Mouse (Mus musculus) T-helper 1 cell (primary cell): ENCODE results near the gene Ptprt.

ENCODE experiments used
- in situ Hi-C: fragments of 300-600 bp; cut with MboI, MseI; formaldehyde crosslinking; loops from one replicate; pipeline ENCODE4 v1.15.1; 2025; ENCODE audit warnings: high pct_unique_total_duplicates

Gene Ptprt

DNA sequence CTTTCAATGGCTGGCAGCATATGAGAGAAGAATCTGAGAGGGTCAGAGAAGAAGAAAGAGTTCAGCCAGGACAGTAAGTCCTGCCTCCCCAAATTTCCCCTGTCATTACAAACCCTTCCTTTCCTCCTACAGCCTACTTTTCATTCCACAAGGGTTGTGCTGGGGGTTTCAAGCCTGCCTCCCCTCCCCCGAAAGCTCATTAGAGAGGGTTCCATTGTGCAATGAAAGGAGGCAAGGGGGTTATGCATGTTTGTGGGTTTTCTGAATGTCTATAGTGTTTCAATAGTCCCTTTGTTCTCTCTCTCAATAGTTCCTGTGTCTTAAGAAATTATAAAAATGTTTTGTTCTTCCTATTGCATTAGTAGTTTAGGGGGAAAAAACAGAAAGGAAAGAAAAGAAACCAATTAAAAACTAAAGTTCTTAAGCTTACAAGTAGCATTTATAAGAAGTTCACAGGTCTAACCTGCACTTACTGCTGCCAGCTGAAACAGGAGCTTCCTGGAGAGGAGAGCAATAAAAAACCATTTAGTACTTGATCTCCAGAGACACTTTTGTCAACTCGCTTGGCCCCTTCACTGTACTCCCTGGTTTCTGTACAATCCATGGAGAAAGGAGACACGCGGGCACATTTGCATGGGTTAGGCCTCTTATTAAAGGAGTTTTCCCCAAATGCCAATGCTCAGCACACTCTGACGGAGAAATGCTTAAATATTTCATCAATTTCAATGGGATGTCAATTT, 247.7 kb downstream of the Ptprt start:
- in situ Hi-C loops = no loop called here

DNA sequence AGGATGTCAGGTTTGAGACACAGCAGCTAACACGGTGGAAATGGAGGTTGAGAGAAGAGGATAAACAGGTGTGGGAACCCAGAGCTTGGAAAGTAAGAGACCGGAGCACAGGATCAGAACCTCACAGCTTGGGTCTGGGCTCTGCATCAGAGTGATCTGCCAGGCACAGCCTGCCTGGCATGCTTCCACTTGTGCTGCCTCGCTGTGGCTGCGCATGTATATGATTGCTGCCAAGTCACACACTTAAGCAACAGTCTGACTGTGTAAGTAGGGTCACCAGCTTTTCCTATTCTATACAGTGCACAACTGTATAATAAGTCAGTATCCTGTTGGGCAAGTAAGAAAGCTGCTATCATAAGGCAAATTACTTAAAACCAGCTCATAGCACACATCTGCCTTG, 249.9 kb downstream of the Ptprt start:
- in situ Hi-C loops = no loop called here

DNA sequence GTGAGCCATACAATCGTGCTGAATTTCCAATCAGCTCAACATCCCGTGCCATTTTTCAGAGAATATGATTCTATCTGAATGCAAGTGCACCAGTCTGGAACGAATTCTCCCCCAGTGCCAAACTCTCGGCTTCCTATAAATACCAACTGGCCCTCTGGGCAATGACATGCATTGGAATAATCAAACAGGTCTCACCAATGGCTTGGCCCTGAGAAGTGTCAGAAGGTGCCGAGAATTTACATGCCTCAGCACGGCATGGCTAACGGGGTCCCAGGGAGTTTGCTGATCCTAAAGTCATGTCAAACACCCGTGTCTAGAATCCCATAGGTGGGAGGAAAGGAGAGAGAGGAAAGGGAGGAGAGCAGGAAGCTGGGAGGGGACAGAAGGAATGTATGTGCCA, 251.7 kb downstream of the Ptprt start:
- in situ Hi-C loops = no loop called here

DNA sequence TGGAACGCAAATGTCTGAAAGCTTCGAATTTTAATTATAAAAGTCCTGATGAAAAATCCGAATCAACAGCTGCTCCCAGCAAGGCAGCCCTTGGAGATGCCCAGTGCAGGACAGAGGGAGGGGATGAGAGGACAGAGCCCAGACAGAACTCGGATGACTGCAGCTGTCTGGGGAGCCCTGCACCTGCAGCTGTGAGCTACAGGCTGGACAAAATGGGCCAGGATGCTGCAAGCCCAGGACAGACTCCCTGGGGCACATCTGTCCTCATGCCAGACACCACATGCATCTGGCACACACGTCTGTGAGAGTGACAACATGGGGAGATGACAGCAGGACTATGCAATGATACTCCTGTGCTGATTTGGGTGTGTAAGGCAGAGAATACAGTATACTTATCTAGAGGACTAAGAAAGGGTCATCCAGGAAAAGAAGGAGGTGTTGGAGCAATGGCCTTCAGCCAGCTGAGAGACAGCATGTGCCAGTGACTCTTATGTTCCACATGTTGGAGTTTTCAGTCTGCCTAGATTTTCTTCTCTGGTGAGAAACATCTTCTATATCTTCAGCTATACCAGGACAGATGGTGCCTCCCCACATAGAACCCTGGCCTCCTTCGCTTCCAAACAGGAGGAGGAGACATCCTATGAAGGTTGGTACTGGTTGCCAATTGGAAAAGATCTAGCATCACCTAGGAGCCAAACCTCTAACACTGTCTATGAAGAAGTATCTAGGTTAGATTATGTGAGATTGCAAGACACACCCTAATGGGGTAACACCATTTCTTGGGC, 259.4 kb downstream of the Ptprt start:
- in situ Hi-C loops = no loop called here

DNA sequence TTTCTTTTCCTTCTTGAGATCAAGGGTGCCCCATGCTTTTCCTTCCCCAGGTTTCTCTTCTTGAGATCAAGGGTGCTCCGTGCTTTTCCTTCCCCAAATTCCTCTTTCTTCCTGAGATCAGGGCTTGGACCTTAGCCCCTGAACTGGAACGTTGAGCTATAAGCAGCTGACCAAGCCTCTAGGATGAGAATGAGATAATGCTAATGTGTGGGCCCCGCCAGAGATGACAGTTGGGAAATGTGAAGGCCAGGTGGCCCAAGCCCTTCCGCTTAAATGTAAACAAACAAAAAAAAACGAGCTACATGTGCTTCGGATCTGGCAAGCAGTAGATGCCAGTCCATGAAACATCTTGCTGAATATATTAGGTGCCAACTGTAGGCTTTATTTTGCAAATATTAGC, 266.3 kb downstream of the Ptprt start:
- in situ Hi-C loops = no loop called here

DNA sequence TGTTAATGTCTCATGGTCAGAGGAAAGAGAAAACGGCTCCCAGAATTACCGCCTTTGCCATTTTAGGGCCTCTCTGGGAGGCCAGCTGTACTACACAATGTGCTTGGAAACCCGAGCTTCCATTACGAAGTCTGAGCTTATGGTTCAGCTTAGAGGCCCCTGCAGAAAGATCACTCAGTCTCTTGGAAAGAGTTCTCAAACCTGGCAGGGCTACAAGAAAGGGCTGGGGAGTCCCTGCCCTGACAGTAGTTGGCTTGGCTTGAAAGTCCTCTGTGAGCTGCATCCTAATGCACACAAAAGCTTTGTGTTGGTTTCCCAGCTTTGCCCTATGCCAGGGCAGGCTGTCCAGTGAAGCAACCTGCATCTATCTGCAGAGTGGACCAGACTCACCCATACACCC, 269.1 kb downstream of the Ptprt start:
- in situ Hi-C loops = no loop called here

DNA sequence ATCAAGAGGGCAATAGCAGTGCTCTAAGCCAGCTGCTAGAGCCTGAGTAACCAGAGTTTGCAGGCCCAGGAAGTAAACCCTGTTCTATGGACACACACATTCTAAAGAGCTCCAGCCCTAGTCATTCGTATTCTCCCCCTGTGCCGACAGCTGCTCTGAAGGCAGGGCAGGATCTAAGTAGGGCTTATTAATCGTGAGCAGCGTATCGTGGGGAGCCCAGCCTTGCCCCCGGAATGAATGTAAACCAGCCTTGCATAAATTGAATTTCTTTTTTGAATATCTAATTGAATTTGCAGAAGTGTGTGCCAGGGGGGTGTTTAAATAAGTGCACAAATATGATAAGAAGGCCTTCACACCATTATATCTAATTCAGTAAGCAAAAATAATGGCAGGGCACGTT, 283.6 kb downstream of the Ptprt start:
- in situ Hi-C loops = no loop called here

DNA sequence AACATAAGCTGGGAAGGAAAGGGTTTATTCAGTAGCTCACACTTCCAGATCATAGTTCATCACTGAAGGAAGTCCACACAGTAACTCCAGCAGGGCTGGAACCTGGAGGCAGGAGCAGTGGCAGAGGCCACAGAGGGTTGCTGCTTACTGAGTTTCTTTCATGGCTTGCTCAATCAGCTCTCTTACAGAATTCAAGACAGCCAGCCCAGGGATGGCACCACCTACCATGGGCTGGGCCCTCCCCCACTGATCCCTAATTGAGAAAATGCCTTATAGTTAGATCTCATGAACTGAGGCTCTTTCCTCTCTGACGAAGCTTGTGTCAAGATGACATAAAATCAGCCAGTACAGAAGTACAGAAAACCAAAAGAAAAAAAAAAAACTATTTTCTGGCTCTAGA, 311.9 kb downstream of the Ptprt start:
- in situ Hi-C loops = no loop called here

DNA sequence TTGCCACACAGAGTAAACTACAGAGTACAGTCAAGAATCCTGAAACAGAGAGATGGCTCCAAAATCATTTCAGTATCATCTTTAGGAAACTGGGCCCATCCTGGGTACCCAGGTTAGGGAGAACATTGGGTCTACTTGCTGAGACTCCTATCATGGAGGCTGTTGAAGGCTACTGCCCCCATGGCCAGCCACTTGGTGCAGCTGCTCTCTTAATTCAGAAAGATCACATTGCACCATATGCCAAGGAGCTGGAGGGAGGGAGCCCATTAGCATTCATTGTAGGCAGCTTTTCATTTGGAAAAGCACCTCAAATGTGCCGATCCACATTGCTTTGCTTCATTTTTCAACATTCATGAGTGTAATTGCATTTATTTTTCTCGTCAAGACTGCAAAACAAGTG, 319.1 kb downstream of the Ptprt start:
- in situ Hi-C loops = no loop called here

DNA sequence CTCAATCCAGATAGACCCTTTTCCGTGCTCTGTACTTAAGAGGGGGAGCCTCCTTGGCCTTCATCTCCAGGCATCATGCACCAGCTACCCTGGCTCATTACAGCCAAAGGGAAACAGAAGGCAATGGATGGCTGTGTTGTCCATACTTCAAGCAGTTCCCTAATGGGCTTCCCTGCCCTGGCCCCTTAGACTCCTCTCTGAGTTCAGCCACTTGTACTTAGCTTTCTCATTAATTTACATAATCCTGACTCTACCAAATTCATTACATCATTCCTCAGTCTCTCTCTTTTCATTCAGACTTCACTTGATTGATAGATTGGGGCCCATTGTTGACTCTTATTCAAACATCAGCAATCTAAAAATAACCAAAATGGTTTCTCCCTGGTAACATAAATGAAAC, 320.7 kb downstream of the Ptprt start:
- in situ Hi-C loops = no loop called here

DNA sequence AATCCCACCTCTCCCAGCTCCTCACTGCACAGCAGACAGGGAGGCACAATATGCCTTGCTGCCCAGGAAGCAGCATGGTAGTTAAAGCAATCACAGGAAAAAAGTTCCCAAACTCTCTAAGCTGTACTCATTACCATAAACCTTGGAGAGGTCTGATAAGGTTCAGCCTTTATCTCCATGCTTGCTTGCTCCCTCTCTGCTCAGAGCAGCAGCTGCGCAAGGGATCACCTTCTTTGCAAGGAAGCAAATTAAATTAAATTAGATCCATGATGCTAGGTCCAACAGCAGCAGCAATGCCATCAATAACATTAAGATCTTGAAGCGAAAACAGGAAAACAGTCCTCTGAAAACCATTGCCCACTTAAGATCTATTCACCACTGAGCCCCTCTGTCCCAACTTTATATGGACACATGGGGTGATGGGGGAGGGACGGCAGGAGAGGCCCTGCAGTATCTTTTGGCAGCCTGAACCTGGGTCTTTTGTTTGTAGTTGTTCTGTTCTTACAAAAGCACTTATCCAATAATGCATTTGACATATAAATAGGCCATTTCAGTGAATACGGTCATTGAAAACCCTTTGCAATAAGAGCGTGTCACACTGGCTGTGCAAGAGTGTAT, 328.8 kb downstream of the Ptprt start:
- in situ Hi-C loops = no loop called here

DNA sequence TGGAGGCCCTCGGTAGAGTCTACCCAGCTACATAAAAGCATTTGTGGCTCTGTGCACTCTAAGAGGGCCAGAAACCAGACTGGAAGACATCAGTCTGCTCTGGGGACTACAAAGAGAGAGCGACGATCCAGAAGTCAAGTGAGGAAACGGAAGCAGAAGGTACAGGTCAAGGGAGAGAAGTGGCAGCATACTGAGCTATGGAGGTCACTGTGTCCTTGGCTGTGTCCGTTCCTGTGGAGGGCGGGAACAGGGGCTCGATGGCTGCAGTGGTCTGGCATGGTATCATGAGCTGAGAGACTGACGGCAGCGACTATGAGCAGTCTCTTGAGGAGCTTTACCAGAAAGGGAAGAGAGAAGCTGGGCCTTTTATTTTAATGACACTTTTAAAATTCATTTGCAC, 331.5 kb downstream of the Ptprt start:
- in situ Hi-C loops = no loop called here

DNA sequence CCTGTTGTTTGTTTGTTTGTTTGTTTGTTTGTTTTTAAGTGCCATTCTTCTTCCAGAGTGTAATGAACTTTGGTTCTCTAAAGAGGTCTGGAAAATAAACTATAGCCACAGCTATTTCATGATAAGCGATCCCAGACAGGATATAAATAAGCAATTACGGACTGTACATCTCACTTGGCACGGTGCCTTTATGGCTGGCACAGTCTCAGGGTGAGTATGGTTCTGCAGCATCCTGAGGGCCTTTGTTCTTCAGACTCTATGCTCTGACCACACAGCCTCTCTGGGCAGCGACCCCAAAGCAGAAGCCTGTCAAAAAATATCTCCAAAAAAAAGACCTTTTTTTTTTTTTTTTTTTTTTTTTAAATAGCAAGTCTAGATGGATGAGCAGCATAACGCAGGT, 338.5 kb downstream of the Ptprt start:
- in situ Hi-C loops = no loop called here

DNA sequence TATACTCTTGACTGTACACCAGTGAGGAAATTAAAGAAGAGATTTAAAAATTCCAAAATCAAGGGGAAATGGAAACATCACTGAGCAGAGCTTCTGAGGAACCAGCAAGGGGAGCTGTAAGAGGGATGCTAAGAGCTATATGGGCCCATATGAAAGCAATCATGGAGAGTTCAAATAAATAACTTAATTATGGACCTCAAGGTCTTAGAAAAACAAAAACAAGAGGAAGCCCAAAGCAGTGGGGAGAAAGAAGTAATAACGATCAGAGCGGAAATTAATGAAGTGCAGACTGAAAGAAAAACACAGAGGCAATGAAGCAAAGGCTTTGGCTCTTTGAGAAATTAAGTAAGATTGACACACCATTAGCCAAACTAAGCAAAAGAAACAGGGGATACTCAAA, 353.0 kb downstream of the Ptprt start:
- in situ Hi-C loops = no loop called here

DNA sequence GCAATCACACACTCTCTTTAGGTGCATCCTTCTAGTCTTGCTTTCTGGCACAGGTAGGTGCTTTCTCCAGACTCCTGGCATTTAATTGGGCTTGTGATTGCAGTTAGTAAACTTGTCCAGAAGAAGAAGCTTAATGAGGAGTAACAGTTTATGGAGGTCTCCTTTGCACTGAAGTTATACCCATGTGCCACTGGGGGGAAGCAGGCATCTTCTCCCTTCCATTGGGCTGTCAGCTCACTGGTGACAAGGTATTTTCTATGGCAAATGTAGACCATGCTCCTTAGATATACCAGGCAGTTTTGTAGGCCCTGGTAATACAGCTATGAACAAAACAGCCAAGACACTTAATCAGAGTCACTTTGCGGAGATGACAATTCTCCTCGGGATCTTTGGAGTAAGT, 366.9 kb downstream of the Ptprt start:
- in situ Hi-C loops = no loop called here

DNA sequence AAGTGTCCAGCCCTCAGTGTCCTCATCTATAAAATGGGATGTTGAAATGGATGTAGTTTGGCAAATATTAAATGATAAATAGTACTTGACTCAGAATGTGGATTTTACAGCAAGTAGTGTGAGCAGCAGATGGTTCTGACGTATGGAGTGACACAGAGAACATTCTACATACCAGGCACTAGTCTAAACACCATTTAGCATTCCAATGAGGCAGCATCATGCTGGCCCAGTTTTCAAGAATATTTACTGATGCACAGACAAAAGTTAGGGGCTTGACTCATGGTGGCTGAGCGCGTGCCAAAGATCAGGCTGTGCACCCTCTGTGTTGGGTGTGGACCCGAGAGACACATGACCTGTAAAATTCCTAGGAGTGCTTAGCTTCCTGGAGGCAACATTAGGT, 378.3 kb downstream of the Ptprt start:
- in situ Hi-C loops = no loop called here

DNA sequence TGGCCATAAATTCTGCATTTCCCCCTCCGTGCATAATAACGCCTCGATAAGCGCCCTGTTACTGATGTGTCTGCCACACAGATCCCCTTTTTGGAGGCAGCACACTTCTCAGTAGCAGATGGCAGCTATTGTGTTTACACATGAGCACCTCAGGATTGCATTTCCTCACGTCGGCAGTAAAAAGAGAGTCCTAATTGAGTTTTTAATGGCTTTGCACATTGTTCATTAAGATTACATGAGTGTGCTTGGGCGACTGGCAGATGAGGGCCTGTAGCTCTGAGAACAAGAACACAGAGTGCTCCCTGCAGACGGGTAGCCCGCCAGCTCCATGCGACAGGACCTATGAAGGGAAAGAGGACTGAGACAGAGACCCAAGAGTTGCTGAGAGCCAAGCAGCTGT, 378.8 kb downstream of the Ptprt start:
- in situ Hi-C loops = no loop called here

DNA sequence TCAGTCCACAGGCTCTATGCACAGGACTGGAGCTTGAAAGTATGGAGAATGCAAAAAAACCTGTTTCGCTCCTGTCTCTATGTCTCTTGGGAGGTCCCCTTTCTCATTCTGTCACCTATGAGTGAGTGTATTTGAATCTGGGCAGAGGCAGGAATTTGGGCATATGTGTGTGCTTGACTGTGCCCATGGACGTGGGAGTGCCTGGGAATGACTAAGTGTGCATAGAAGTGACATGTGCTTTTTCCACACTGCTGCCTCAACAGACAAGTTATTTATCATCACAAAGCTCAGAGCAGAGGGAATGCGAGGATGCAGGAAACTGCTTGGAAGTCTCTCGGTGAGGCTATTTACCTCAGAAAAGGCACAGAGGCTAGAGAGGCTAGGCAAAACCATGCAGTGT, 387.1 kb downstream of the Ptprt start:
- in situ Hi-C loops = no loop called here

DNA sequence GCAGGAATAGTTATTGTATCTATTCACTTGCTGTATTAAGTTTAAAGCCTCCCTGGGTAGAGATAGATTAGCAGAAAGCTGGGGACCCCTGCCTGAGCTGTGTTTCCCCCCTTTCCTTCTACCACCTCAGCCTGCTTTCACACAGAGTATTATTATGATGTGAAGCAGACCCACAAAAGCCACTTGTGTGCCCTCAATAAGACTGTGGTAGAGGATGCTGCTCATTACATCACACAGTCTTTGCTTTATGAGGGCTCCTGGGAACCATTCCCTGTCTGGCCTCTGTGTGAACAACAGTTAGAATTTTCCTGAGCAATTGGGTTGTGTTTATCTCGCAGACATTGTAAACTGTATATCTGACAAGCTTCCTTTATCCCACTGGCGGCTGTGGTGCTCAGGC, 409.7 kb downstream of the Ptprt start:
- in situ Hi-C loops = no loop called here

DNA sequence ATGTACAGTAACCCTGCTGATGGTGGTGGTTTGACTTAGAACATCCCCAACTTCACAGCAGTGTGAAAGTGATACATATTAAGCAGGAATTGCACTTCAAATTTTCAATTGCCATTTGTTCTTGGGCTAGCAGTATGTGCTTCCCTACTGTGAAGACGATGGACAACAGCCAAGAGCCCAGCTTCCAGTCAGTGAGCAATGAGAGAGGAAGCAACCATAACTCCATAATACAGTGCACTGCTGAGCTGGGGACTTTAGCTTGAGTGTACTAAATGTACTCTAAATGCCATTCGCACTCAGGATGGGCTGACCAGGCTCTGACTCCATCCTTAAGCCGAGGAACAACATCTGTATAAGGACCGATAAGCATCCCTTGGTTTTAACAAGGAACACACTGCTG, 412.7 kb downstream of the Ptprt start:
- in situ Hi-C loops = no loop called here

DNA sequence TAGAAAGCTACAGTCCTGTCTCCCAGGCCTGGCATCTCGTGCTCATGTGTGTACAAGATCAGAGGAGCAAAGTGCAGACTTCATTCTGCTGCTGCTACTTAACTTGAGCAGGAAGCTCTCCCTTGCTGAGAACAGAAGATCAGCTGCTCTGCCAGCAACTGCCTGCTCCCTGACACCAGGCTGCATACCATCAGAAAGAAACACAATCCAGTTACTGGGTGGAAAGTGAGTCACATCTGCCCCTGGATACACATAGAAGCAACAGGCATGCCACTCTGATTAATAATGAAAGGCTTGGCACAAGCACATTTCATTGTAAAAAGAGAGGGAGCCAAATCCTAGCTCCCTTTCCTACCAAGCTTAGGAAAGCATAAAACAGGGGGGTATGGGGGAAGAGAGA, 438.5 kb downstream of the Ptprt start:
- in situ Hi-C loops = no loop called here

DNA sequence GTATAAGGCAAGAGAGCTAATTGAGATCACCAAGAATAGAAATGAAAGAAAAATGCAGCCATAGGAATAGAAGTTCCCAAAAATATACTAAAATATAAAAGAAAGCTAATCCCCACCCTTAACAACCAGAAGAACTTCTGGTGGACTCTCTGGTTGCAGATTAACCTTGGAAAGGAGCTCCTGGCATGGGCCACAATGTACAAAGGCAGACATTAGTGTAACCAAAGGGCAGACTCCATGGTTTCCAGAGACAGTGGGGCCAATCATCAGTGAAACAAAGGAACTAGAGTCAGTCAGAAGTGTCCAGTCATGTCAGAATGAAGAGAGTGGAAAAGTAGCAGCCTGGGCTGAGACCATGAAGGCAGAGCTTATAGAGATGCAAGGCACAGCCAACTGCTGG, 440.4 kb downstream of the Ptprt start:
- in situ Hi-C loops = no loop called here

DNA sequence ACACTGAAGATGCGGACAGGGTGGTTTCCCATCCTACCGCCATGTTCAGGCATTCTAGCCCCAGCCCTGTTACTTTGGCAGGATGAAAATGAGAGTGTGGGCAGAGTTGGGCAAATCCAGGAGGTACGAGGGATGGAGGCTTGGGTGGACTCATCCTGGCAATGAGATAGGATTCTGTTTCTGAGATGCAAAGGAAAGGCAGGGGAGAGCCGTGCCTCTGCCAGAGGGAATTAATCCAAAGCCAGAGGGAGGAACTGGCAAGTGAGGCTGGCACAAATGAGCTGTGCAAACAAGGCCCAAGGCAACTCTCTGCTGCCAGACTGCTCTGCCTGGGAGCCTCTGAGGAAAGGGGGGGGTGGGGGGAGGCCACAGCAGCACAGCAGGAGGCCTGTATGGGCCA, 441.4 kb downstream of the Ptprt start:
- in situ Hi-C loops = no loop called here
